Mouse (Mus musculus): ENCODE results near the gene Pgm2.

Gene Pgm2

DNA sequence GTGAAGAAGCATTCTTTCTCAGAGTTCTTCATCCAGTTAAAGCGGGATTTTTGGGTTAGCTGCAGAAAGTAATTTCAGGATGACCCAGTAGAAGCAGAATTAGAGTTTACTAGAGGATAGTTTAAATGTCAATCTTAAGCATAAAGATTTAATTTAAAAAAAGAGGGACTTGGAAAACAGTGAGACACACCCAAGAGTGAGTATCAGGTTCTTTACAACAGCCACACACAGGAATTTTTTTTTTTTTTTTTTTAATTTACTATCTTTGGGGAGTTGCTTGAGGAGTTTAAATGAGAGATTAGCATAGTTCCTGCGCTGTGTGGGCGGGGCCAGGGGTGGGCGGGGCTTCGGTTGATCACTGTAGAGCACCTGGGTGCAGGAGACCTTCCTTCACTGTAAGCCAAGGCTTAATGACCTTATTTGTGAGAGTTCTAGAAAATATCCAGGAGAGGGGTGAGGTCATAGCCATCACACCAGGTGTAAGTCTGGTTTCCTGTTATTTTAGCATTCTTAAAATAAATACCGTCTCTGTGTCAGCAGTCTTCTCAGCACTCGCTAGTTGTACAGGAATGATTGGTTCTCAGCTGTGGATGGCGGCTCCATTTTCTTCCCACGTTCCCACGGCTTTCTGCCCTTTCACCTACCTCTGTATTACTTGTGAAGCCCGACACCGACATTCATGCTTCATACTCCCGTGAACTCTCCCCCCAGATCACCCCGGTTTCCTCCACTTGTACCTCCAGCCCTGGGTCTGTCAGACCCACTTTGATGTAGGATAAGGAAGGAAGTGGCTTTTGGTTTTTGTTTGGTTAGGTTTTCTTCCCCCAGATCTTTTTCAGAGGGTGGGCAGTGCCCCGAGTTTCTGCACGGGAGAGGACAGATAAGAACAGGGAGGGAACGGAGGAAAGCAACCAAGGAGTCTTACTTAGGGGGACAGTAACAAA, 56.7 kb downstream of the Pgm2 start:
- DNase-seq, result no peak

DNA sequence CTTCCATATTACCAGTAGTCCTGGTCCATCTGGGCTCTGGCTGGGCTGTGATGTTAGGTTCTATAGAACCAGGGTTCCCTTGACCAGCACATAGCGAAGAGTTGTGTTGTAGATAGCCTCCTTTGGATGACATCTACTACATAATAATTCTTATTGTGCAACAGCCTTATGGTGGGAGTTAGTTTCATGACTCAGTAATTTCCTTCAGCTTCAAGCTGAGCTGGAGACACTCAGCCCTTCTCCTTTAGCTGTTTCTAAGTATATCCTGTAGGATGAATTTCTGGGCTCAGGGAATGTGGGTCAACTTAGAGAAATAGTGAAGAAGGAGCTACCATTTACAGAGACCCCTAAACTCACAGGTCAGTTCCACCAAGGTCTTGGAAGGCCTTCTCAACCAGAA, 60.6 kb downstream of the Pgm2 start:
- DNase-seq, result no peak

DNA sequence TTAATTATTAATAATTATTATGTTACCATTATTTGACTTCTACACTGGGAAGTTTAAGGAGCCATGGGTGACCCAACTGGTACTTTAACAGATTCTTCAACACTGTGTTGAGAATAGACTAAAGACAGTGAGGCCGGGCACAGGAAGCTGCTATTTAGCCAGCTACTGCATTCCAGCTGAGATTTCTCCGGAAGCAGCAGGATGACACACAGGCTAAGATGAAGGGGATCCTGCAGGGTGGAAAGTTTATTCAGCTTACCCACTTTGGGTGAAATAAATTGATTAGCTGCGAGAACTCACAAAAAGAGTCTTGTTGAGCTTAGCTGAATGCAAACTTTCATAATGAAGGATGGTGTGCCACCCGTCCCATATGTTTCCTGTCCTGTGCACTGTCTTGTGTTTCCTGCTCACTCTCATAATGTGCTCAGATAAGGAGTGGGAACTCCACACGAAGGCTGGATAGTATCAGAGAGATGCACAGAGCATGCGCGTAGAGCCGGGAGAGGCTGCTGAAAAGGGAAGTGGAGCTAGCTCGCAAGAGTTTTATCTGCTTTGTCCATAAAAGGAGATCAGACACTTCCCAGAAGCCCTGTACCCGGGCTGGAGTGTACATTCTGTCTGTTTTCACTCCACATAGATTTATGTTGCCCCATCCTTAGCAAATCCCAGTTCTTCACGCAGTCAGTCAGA, 63.3 kb downstream of the Pgm2 start, which contains the start of gene Tbc1d1:
Gene Tbc1d1 (plus strand): TSS at position 445 of the 690 bp plus-strand sequence.
- DNase-seq, result no peak

DNA sequence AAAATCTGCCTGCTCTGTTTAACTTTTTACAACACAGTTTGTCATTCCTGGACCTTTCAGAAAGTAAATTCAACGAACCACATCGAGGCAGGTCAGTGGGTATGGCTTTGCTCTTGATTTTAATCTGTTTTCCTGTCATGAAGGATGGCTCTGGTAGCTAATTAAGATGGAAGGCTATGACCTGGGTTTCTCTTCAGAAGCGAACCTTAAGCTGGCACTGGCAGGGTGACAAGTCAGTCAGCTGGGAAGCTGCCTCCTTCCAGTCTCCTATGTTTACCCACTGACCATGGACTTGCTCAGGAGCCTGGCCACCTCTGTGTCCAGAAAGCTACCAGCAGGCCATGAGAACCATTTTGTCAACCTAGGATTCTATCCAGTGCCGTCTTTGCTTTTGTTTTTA, 63.8 kb downstream of the Pgm2 start:
- no peak for DNase-seq

DNA sequence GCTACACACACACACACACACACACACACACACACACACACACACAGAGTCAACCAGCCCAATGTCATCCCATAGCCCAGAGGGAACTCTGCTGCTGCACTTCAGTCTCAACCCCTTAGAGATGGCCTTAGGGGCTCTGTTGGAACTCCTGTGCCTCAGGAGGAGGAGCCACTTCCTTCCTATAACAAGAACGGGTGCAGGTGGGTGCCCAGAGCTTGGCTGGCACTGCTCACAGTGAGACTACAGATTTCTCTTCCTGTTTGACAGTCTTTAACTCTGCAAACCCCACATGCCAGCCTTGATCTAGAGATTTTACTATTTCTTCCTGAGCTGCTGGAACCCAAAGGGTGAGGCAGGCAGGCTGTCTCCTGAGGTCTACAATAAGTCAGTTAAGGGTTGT, 65.2 kb downstream of the Pgm2 start:
- no peak for DNase-seq

DNA sequence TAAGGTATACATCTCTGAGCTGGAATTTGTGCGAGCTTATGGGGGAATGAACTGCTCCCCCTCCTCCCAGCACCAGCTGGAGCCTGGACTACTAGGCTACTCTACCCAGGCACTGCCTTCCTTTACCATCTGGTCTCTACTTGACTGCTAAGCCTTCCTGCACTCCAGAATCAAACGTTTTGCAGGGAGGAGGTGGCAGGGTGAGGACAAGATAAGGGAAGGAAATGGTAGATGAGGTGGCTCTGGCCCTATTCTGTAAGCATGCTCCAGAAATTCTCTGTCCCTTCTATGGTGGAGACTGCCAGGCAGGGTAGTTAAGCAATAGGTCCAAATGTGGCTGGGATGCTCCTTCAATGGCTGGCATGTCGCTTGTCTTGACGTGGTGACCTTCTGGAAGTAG, 65.8 kb downstream of the Pgm2 start:
- no peak for DNase-seq

DNA sequence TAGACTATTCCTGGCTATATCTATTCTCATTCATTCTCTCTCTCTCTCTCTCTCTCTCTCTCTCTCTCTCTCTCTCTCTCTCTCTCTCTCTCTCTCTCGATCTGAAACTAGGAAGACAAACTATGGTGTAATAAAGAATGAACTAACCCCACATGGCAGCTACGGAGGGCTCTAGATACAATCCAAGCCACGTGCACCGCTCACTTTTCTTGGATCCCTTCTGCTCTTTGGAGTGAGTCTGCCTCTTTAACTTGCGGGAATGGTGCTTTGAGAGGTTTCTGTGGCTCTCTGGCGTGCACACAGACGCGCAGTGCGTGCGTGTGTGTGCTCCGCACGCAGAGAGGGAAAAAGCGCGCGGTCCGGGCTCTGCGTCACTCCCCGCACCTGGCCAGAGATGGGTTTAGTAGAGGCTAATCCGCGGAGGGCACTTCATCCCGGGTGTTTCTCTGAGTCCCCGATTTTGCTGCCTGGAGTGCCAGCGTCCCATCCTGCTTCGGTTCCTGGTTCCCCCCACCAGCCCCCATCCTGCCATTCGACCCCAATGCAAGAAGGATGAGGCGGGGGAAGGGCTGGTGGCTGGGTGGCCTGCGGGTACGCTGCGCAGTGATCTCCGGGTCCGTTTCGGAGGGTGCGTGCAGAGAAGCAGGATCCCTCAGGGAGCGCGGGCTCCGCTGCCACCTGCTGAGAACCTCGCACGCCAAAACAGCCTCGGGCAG, 66.5 kb downstream of the Pgm2 start:
- peak in 1 of 2 experiments; percentile 64 for DNase-seq

DNA sequence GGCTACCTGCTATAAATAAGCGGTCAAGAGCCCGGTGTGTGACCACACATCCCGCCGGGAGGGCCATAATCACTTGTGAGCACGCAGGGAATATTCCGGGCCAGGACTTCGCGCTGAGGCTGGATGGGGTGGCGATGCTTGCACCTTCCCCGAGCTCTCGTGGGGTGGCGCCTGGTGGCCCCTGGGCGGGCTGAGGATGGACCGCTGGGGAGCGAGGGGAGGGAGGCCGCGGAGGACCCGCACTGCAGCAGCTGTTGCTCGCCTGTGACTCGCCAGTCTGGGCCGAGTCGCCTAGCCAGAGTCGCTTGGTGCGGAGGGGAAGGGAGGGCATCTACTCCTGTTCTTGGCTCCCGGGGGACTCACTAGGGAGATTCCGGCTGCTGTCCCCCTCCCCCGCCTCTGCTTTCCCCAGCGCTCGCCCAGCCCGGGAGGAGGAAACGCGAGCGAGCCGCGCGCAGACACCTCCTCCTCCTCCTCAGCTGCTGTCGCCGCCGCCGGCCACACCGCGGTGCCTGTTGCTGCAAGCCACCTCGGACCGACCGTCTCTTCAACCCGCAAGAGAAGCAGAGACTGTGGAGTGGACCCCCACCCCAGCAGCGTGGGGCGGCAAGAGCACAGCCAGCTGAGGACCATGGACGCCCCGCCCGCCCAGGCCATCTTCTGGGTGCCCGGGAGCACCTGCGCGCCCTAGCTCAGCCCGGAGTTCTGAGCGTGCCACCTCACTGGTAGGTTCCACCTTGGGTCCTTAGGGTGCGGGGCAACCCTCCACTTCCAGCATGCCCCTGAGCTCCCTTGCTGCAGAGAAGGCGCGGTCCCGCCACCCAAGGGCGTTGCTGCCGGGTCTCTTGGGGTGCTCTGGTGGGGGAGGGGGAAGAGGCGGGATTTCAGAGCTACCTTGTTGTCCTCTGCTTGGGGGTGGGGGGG, 67.3 kb downstream of the Pgm2 start:
- DNase-seq, result peak; percentile 58 to 72

DNA sequence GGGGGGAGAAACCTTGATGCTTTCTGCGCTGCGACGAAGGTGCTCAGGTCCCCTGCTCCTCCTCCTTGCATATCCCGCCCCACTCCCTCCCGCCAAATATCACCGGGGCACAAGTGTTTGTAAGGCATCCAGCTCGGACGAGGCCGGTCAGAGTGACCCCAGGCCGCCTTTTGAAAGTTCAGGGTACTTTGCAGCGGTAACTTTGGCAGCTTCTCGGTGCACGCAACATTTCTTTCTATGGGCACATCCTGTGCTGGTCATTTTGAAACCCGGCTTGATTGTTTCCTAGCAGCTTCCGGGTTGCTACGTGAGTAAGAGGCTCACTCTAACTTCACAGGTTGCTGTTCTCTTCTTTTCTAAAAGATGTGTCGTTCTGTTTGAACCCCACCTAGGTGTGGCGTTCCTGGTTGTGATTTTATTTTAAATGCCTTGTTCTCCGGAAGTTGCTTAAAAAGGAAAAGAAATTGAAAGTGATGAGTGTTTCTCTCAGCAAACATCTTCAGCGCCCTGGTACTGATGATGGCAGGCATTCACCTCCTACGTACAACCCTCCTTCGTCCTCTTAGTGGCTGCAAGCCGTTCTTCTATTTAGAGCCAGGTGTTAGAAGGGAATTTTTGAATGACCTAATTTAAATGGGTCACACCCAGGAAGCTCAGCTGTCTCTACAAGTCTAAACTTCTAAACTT, 68.1 kb downstream of the Pgm2 start:
- peak in 1 of 2 experiments; percentile 18 for DNase-seq

DNA sequence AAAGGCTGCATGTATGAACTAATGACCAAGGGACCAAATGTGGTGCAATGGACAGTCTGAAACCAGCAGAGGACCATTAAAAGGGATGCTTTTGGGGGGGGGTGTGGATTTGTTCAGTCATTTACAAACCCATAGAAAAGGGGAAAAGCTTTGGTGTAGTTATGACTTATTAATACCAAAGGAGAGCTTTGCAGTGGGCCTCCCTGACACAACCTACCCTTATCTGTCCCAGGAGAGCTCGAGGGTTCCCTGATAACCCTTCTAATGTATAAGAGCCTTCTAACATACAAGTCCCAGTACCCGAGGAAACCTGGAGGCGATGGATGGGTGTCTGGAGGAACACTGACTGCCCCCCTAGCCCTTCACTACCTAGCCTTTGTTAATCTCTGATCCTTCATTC, 69.2 kb downstream of the Pgm2 start:
- no peak for DNase-seq

DNA sequence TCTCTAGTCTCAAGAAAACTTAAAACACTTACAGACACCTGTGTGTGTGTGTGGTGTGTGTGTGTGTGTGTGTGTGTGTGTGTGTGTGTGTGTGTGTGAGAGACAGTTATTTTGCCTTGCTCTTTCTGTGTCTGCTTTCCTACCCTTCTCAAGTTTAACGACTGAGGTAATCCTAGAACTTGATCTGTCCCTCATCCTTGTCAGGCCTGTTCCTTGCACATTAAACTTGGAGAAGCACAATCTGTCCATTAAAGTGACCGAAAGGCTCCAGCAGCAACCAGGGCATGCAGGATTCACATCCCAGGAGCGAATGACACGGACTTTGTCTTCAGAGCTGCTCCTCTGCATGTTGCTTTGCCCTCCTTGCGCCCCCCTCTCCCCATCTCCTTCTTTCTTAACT, 69.8 kb downstream of the Pgm2 start:
- DNase-seq, result no peak

DNA sequence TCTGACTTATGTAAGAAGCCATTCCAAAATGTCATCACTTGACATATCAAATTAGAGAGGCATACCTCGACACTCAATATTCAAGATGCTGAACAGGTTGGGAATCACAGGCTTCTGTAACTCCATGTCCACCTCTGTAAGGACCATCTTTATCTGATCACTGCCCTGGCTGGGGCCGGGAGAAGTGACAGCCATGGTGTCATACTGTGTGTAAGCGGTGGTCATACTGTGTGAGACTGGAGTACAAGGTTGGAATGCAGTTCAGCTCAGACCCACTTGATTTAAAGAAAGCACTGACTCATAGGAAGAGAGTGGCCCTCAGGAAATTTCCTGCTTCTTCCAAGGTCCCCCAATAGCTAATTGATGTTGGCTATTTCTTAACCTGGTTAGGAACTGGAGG, 71.7 kb downstream of the Pgm2 start:
- no peak for DNase-seq

DNA sequence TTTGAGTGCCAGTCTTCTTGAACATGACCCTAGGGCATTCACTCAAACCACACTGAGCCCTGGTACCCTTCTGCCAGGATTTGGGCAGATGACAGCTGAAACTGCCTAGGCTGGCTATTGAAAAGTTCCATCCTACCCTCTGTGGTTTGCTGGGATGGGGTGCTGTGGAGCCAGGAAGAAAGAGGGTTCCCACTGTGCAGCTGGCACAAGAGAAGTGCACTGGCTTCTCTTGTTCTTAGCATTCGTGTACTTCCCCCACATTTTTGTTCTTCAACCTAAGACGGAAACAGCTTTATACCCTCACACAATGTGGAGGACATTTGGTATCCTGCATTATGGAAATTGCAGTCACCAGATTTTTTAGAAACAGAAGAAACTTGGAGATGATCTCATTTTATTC, 73.1 kb downstream of the Pgm2 start:
- DNase-seq, result no peak

DNA sequence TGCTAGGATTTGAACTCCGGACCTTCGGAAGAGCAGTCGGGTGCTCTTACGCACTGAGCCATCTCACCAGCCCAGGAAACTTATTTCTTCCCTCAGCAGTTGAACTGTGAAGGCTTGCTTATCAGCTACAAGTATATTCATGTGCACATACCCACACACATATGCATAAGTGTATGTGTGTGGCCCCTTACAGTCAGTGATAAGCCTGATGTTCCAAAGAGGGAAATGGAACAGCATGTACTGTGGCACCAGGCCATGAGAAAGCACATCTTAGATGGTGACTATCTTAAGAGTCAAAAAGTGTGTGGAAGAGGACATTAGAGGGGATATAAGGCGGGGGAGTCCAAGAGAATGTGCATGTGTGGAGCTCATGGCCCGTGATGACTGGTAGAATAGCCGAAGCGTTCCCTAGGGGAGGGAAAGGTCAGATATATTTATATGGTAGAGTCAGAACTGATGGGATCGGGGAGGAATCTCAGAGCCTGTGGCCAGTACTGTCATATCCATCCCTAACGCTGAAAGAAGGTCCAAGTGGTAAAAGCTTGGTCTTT, 76.3 kb downstream of the Pgm2 start:
- DNase-seq, result no peak

DNA sequence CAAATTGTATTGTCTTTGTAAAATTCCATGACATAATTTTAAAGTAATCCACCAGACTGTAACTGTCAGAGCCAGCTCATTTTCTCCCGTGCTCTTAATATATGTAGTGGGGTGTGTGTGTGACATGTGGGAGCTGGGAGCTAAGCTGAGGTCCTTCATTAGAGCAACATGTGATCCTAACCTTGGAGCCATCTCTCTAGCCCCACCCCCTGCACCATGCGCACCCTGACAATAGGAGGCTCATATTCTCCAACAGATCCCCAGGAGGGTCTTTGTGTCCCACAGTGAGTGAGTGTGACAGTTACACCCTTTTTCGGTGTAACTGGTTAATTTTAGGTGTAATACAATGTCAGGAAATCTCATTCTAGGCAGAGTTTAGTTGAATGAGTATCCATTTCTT, 80.1 kb downstream of the Pgm2 start:
- DNase-seq, result no peak

DNA sequence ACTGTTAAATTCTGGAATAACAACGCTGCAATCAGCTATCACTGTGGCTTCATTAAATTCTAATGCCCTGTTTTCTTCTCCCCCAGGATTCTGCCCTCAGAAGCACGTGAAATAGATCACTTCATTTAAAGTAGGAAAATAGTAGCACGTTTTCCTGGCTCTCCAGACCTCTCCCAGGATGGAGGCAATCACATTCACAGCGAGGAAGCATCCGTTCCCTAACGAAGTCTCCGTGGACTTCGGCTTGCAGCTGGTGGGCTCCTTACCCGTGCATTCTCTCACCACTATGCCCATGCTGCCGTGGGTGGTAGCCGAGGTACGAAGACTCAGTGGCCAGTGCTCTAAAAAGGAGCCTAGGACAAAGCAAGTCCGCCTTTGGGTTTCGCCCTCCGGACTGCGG, 80.6 kb downstream of the Pgm2 start:
- no peak for DNase-seq

DNA sequence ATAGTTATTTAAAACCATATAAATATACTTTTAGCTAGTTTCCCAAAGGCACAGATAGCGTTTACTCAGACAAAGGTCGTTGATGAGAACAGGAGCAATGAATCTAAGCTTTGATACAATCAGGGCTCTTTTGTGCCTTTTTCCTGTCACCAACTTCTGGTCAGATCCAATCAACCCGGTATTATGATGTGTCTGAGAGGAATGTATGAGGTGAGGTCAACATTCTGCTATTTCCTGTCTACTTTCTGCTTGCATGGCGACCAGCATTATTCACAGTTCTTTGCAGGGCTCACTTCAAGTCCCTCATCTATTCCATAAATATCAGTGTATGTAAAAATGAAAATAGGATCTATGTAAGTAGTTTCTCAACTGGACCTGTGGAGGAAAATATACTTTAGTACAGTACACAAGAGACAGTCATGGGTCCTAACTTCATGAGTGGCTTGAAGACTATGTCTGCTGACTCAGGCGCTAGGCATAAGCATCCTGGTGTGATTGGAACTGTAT, 81.7 kb downstream of the Pgm2 start:
- no peak for DNase-seq

All from cerebellum, postnatal 36 days (tissue).